Mouse (Mus musculus) ovary, adult 18-20 months (tissue): Measurements from ENCODE around the gene Elp4.

Experiments
- DNase-seq: peaks from one replicate; pipeline ENCODE4 v3.0.0; 2022; ENCODE audit warnings: low spot score, mixed read lengths

Gene Elp4

DNA sequence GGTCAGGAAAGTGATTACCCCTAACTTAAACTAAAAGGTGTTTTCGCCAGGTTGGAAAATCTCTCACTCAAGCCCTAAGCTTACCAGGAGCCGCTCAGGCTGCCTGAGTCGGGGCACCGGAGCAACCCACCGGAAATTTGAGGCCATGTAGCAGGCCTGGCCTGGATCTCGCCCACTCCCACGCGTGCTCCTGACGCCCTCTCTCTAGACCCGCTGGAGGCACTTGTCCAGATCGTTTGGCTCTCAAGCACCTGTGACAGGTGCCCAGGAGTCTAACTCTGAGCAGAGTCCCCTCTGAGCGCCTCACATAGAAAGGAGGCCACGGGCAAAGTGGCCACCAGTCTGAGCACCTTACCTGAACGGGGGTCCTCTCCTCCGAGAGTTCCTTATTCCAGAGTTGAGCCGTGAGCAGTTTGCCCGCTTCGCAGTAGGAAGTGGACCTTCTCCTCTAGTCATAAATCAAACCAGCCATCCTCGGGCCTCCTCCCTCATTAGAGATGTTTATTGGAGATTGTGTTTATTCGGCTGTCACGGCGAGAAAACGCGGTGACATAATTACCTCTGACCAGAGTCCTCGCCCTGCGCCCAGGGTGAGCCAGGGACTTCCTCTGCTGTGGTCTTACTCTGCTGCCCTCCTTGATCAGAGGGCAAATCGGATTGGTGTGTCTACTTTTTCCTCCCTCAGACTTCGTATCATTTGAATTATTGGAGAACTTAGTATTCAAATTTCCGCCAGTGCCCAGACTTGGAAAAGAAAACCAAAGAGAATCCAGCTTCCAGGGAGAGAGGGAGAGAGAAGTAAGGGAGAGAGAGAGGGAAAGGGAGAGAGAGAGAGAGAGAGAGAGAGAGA lies 234.3 kb downstream of the Elp4 start:
- no peak for DNase-seq

DNA sequence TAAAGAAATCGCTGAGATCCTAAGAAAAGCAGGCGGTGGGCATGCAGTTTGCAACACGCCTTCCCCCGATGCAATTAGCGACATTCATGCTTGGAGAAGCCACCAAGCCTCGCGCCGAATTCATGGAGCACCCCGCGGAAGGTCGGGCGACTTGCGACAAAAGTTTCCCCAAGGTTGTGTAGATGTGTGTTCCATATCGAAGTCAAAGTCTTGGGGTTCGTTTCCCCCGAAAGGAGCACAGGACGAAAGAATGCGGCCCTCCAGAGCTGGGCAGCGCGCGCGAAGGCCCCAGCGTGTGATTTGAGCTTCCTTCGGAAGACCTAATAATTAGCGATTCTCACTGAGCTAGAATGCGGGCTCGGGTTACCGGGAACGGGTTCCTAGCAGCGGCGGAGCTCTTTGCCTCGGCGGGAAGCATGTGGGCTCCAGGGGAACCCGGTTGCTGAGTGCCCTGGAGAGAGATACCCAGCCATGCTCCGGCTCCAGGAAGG lies 234.9 kb downstream of the Elp4 start:
- no peak for DNase-seq

DNA sequence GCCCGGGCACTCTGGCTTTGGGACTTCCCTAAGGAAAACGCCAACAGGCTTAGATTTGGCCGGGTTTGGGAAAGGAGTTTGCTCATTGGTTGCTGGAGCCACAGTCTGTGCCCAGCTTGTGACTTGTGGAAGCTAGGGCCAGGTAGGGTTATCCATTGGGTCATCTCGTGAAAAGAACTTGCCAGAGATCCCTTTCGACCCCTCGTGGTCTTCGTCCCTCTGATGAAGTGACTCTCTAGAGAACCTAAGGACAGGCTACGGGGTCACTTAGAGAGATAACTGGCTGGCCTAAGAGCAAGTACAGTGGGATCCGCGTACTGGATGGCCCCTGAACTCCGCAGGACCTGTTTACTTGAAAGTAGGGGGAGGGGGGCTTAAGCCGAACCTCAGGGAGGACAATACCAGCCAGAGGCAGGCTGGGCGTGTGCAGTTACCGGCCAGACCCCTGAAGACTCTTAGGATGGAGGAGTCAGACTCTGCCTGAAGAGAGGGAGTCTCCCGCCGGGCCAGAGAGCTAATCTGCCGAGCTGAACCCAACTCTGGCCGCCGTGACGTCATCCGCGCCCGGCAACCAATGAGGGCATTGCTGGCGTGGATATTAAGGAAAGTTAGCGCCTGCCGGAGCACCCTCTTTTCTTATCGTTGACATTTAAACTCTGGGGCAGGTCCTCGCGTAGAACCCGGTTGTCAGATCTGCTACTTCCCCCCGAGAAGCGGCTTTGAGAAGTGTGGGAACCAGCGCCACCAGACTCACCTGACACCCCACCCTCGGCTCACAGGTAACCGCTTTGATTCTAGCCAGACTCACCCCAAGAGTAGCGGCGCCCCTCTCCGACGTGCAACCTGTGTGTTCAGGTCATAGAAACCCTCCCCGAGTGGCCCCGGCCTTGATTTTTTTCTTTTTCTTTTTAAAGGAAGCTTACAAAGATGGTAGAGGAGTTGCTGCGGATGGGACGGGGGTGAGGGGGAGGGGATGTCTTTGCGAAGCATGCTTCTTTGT lies 235.8 kb downstream of the Elp4 start, which contains the start of gene Pax6:
Pax6 (plus strand) TSS at position 630 of the 1,000 bp plus-strand sequence.
- no peak for DNase-seq

DNA sequence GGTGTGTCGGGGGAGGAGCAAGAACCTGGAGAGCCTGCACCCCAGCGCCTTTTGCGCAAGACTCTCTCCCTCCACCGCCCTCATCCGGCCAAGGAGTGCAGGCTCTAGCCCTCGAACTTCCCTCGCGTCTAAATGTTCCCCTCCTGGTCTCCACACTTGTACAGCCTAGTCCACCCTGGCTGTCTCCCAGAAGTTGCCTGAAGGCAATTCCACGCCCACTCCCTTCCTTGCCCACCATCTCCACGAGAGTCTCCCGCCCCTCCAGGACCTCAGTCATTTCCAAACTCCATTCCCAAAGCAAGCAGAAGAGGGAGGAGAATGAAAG lies 236.8 kb downstream of the Elp4 start:
- DNase-seq = no peak

DNA sequence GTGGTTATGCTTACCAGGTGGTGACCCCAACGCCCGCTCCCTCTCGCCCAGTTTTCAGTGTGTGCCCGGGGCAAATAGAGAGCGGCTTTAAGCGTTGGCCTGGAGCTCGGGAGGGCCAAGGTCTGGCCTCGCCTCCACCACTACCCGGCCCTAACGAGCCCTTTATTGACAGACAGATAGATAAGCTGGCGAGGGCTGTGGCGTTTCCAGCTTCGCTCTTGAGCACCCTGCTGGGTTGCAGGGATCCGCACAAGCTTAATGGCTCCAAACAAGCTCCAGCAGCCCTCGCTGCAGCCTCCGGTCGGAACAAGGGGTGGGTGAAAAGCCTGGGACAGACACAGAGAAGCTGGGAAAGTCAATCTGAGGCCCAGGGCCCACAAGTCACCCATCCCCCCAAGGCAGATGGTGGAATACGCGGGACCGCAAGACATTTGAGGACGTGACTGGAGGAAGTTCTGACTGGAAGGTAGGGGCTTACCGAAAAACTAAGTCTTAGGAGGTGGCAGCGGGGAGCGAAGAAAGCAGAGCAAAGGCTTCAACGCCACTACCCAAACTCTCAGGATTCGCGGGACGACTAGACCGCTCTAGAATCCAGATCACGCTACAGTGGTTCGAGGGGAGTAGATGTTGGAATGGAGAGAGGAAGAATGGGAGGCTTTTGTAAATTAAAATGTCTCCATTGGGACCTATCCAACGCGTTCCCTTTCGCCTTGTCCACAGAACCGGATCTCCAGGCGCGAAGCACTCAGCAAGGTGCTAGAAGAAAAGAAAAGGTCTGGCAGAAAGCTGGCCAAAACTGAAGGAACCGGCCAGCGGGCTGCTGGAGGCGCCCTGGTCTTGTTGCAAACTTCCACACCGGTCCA lies 237.4 kb downstream of the Elp4 start:
- DNase-seq = no peak

DNA sequence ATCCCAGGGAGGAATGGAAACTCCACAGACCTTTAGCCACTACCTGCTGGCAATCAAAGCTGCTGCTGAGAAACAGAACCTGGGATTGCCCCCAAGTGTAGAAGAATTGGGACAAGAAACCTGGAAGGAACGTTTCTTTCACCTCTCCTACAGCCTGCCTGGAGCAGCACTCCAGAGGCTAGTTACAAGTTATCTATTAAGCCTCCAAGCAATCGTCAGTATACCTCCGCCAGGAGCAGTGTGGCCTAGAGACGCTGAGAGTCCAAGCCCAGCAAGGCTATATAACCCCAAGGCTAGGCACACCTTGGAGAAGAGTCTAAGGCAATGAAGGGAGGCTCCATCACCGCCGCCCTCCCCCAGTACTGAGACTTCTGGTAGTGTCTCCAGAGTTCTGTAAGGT lies 238.0 kb downstream of the Elp4 start:
- DNase-seq = no peak

DNA sequence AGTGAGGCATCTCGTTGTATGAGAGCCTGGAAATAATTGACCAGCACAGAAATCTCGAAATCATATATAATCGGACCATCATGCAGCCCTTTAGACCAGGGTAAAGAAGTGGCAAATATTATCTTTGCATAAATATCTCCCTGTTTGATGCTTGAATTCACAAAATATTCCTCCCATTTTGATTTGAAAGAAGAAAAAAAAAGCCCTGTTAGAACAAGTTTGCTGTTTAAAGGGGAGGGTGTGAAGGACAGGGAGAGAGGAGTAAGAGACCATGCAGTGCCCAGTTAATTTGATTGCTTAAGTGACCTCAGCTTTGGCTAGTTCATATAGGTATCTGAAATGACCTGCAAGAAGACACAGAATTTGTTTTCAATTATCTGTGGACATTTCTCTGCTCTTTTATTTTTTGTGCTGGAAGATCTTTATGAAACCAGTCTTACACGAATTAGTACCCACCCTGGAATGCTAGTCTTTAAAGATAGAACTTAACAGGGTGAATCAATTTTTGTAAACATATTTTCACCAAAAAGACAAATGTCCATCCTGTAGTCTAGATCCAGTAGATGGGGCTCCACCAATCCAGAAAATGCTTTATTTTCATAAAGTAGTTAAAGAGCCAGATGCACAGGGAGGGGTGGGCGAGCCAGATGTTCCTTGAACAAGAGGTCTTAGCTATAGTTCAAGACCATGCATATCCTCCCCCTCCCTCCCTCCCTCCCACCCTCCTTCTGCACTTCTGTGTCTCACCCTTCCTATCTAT lies 238.7 kb downstream of the Elp4 start:
- DNase-seq = no peak

DNA sequence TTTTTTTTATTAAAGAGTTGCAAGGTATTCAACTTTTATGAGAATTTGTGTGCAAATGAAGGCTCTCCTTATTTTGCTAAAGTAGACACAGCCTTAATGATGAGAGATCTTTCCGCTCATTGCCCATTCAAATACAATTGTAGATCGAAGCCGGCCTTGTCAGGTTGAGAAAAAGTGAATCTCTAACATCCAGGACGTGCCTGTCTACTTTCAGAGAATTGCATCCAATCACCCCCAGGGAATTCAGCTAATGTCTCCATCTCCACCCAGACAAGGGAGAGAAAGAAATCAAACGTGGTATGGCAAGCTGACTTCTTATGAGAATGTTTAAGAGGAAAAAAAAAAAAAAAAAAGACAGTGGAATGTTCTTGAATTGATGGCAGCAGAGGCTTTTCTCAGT lies 239.4 kb downstream of the Elp4 start:
- no peak for DNase-seq

DNA sequence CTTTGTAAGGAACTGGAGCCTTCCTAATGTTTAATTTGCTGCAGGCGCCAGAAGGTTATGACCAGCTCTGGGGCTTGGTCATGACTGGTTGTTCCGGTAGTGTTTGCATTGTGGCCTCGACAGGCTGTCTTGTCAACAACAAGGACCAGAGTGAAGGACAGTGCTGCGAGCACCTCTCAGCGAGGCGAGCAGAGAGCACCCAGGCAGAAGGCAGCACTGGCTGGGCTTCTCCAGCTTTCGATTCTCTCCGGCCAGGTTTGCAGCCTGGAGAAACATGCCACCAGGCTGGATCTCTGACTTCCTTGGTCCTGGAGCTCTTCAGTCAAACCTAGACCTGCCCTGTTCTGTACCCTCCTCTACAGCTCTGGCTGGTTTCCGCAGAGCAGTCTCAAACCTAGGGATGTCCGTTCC lies 241.3 kb downstream of the Elp4 start:
- DNase-seq = no peak

DNA sequence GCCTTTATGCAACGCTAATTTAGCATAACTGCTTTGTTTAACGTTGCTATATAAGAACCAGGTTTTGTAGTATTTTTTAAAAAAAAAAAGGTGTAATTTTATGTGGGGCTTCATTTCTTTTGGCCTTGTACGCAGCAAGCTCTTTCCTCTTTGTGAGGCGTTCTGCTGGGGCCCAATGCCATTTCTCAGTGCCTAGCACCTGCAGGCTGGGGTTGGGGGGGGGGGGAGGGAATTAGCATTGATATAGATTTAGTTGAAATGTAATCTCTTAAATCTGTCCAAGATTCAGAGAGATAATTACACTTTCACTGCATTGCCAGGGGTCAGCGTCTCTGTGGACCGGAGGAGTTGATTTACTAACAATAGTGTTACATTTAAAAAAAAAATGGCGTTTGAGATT lies 241.8 kb downstream of the Elp4 start:
- DNase-seq = no peak

DNA sequence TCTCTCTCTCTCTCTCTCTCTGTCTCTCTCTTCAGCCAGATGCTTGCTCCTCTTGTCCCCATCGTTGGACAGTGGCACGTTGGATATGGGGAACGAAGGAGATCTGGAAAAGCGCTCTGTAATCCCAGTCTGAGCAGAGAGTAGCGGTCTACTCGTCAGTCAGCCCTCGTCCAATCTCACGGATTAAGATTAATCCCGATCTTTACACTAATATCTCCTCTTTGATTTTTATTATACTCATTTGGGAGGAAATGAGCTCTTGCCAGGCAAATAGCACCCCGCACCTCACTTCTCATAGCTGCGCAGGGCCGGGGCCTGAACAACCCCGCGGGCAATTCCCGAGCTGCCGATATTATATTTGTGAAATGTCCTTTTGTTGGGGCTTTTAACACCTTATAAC lies 242.2 kb downstream of the Elp4 start:
- no peak for DNase-seq

DNA sequence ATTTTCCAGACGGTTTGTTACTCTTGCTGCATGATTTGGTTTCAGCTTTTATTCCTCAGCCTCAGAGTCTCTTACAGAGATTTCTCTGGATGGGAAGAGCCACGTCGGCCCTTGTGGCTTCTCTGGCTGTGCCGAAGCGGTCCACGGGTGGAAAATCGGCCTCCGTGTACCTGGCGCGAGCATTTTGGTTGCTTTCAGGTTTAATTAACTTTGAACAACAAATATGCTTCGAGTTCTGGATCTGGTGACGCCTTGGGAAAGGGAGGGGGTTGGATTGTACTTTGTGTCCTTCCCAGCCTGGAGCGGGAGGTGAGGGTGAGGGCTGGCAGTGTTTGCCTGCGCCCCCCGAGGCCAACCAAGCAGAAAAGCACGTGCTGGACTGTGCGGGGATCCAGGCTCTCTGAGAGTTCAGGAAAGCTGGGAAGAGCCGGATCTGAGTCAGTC lies 242.7 kb downstream of the Elp4 start:
- DNase-seq = no peak

DNA sequence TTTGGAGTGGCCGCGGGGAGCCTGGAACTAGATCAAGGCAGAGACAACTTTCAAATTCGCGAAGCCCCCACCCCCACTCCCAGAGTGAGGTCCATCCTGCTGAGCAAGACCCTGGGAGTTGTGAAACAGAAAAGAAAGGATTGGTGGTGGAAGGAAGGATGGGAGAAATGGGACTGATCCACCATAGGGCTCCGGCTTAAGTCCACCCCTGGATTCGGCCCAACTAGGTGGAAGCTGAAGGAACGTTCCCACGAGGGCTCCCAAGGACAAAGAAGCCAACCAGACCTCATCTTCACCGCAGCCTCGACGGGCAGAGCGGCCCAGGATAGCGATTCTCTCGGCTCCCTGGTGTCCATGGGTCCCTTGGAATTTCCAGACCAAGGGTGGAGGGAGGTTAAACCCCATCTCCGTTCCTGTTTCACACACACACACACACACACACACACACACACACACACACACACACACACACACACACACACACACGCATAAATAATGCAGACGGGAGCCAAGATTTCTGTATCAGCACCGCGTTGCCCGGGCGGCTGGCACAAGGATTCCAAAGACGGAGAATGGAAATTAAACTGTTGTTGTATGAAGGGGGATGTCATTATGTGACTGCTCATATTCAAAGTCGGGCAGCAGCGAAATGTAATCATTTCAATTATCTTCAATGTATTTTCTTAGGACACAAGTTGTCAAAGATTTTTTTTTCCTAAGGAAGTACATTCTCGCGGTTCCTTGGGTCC lies 243.3 kb downstream of the Elp4 start:
- DNase-seq = no peak

DNA sequence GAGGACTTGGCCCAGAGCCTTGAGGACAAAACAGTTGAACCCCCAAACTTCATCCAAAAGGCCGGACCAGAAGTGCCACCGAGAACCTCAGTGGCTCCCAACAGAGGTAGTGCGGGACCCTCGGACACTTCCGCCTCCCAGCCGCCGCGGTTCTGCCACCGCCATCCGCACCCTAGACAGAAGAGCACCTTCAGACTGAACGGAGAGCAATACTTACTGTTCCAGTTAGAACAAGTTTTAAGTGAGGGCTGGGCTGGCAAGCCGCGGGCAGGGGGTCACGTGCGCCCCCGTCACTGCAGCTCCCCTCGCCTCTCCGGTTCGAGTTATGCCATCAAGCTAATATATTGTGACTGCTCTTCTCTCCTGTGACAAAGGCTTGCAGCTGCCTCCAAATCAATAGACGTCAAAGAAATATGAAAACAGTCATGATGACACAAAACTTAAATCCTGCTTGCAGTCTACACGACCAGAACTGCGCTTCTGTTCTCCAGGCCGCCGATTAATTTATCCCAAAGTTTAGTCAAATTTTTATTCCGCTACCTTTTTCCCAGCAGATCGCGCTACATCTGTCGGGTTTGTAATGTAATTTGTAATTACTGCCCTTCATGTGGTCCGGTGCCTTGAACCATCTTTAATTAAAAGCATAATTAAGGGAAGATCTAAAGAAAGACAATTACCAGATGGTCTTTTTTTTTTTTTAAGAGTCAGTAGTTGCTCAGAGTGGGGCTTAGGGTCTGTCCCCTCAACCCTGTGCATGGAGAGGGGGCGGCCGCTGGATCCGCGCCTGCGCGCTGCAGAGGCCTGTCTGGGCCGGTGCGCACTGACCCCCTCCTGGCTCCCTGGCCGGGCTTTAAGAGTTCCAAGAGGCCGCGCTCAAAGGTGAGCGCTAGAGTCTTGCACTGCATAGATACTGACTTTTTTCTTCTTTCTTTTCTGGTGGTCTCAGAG lies 244.2 kb downstream of the Elp4 start:
- no peak for DNase-seq

DNA sequence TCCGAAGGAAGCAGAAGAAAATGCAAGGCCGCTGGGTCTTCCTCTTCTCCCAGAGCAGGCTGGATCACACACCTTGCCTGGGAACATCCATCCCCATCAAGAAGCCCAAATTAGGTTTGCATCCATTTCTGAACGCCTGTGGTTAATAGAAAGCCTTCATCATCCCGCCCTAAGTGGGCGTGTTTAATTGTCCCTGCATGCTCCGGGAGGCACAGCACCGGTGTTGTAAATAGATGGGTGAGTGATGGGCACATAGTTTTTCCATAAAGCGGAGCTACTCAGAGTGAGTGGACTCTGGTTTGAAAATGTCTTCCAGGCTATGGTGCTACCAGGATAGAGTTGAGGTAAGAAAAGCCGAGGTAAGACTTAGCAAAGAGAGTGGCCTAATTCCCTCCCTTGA lies 245.0 kb downstream of the Elp4 start:
- DNase-seq = no peak

DNA sequence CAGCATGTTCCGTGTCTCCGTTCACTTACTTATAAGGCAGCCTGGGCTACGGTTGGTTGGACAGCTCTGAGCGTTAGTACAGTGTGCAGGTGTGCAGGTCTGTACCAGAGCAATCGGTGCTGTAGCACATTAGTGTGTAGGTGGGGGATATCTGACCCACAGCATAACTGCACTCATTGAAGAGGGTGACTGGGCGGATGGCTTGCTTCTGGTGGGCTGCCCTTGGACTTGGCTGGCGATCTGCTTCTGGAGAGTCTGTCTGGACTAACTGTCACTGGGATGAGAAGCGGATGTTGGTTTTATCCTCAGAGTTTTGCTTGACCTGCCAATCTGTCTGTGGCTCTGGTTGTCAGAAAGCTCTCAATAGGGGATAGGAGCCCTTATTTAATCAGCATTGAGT lies 247.9 kb downstream of the Elp4 start:
- DNase-seq = no peak
